Mouse (Mus musculus): ENCODE measurements at regions not wholly inside any gene's neighbourhood (a gene's known extent, or its start where the extent isn't known, plus 50 kb on each side); places are given as distances from the start of the nearest gene placed in this dataset.

GRCm38 (mm10) chr4:125265575-125265974, 137.9 kb upstream of the Zc3h12a start:
- DNase-seq: peak; percentile 3 to 4

GRCm38 (mm10) chr4:125265065-125265464, 137.4 kb upstream of the Zc3h12a start:
- DNase-seq: no peak

GRCm38 (mm10) chr4:125261547-125261946, 133.9 kb upstream of the Zc3h12a start:
- no peak for DNase-seq

GRCm38 (mm10) chr4:125259306-125259705, 131.7 kb upstream of the Zc3h12a start:
- DNase-seq: no peak

- no peak for DNase-seq
These were observed 130.3 kb upstream of the Zc3h12a start for GRCm38 (mm10) chr4:125257916-125258315.

GRCm38 (mm10) chr4:125253161-125253560, 125.5 kb upstream of the Zc3h12a start:
- no peak for DNase-seq

GRCm38 (mm10) chr4:125252228-125252627, 124.6 kb upstream of the Zc3h12a start:
- DNase-seq: no peak

GRCm38 (mm10) chr4:125249061-125249460, 121.4 kb upstream of the Zc3h12a start:
- no peak for DNase-seq

- DNase-seq: no peak
These were observed 118.5 kb upstream of the Zc3h12a start for GRCm38 (mm10) chr4:125246171-125246570.

GRCm38 (mm10) chr4:125242512-125242911, 114.9 kb upstream of the Zc3h12a start:
- DNase-seq: no peak

GRCm38 (mm10) chr4:125241577-125242262, 114.1 kb upstream of the Zc3h12a start:
- DNase-seq: no peak

- DNase-seq: no peak
These were observed 104.1 kb upstream of the Zc3h12a start for GRCm38 (mm10) chr4:125231711-125232260.

- DNase-seq: no peak
These were observed 99.6 kb upstream of the Zc3h12a start for GRCm38 (mm10) chr4:125227194-125227593.

- DNase-seq: no peak
These were observed 95.3 kb upstream of the Zc3h12a start for GRCm38 (mm10) chr4:125222922-125223321.

- DNase-seq: no peak
These were observed 92.7 kb upstream of the Zc3h12a start for GRCm38 (mm10) chr4:125220314-125220713.

- no peak for DNase-seq
These were observed 91.6 kb upstream of the Zc3h12a start for GRCm38 (mm10) chr4:125219209-125219608.

GRCm38 (mm10) chr4:125214306-125214705, 86.7 kb upstream of the Zc3h12a start:
- no peak for DNase-seq

GRCm38 (mm10) chr4:125212176-125212530, 84.5 kb upstream of the Zc3h12a start:
- DNase-seq: no peak

- no peak for DNase-seq
These were observed 84.0 kb upstream of the Zc3h12a start for GRCm38 (mm10) chr4:125211459-125212175.

GRCm38 (mm10) chr4:125210719-125211118, 83.1 kb upstream of the Zc3h12a start:
- no peak for DNase-seq

- DNase-seq: no peak
These were observed 80.7 kb upstream of the Zc3h12a start for GRCm38 (mm10) chr4:125208136-125208915.

GRCm38 (mm10) chr4:125203521-125203920, 75.9 kb upstream of the Zc3h12a start:
- DNase-seq: no peak

- DNase-seq: no peak
These were observed 74.1 kb upstream of the Zc3h12a start for GRCm38 (mm10) chr4:125201638-125202325.
